Mouse (Mus musculus): ENCODE results near the gene Pde4a.
"Not testable (repeated sequence)": the region's sequence is repeated elsewhere in the genome, so short reads cannot be mapped to it uniquely, and the experiment has no call there.

The Pde4a gene

DNA sequence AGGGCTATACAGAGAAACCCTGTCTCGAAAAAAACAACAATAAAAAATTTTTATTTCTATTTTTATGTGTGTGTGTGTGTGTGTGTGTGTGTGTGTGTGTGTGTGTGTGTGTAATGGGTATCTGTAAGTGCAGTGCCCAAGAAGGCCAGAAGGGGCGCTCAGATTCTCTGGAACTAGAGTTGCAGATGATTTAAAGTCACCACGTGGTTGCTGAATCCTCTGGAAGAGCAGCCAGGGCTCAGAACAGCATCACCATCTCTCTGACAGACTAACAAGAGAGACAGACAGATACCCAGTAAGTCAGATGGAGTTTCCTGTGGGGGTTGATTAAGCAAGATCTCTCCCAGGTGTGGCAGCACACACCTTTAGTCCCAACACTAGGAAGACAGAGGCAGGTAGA, 54.3 kb downstream of the Pde4a start:
- DNase-seq (ENCODE audit: low spot score in 2 of 2) = no peak

DNA sequence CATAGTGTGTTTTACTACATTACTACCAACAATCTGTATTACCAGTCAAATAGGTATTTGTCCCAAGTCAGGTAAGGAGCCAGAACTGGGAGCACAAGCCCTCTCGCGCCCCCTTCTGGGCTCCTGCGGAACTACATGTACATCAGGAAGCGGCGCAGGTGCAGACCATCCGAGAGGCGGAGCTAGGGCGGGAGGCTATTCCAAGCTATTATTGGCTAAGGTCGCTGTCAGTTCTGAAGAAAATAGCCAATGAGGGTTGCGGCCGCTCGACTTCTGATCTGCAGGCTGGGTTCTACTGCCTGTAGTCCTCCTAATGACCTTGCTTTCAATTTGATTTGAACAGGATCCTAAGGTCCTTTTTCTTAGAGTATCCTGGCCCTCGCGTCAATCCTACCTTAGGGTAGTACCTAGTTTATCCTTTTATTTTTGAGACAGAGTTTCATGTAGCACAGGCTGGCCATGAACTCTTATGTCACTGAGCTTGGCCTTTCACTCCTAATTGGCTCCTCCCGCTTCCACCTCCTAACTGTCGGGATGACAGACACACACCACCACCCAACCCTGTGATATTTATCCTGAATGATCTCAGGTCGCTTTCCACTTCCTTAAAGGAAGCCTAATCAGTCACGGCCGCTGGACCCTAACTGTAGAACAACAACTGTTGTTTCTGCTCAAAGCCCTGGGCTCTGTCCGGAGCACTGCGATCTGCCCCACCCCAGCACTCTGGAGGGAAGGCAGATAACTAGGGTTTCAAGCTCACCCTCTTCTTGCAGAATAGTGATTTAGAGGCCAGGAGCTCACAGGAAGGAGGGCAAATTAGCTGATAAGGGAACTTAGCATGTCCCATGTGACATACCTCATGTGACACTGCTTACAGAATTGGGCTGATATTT, 55.2 kb downstream of the Pde4a start:
- DNase-seq (ENCODE audit: low spot score in 2 of 2) = peak; percentile 92 to 93

DNA sequence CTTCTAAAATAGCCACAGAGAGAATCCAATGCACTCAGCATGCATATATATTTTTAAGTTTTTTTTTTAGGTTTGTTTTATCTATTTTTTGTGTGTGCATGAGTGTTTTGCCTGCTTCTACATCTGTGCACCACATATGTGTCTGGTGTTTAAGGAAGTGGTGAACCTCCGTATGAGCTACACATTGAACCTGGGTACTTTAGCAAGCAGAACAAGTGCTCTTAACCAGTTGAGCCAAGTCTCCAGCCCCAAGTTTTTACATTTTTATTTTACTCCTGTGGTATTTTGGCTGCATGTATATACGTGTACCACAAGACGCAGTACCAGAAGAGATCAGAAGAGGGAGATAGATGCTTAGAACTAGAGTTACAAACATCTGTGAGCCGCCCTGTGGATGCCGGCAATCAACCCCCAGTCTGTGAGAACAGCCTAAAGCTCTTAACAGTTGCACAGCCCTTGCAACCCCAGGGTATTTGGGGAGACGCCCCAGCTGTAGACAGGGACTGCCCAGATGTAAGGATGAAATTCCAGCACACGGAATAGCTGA, 55.9 kb downstream of the Pde4a start:
- DNase-seq (ENCODE audit: low spot score in 2 of 2) = no peak

DNA sequence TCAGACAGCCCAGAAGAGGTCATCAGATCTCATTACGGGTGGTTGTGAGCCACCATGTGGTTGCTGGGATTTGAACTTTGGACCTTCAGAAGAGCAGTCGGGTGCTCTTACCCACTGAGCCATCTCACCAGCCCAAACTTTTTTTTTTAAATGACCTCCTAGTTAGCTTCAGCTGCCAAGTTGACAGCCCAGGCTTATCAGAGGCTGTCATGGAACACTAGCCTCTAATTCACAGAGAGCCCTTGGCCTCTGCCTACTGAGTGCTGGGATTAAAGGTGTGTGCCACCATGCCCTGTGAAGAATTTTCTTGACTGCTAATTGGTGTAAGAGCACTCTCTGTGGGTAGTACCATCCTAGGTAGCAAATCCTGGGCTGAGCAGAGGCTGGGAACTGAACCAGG, 58.0 kb downstream of the Pde4a start:
- not testable (repeated sequence) for DNase-seq (ENCODE audit: low spot score in 2 of 2)

DNA sequence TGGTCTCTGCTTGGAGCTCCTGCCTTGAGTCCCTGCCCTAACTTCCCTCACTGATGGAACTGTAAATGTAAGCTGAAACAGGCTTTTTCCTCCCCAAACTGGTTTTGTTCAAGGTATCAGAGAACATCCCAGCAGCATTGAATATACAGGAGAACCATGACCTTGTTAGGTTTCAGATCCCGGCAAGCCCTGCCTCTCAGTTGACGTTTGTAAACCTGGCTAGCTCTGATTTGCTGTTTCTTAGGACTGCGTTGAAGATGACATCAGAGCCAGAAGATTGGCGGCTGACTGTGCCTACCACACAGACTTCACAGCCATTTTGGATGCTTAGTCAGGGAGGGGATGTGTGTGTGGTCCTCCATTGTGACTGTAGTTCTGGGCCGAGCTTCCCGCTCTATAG, 58.4 kb downstream of the Pde4a start:
- no peak for DNase-seq (ENCODE audit: low spot score in 2 of 2)

DNA sequence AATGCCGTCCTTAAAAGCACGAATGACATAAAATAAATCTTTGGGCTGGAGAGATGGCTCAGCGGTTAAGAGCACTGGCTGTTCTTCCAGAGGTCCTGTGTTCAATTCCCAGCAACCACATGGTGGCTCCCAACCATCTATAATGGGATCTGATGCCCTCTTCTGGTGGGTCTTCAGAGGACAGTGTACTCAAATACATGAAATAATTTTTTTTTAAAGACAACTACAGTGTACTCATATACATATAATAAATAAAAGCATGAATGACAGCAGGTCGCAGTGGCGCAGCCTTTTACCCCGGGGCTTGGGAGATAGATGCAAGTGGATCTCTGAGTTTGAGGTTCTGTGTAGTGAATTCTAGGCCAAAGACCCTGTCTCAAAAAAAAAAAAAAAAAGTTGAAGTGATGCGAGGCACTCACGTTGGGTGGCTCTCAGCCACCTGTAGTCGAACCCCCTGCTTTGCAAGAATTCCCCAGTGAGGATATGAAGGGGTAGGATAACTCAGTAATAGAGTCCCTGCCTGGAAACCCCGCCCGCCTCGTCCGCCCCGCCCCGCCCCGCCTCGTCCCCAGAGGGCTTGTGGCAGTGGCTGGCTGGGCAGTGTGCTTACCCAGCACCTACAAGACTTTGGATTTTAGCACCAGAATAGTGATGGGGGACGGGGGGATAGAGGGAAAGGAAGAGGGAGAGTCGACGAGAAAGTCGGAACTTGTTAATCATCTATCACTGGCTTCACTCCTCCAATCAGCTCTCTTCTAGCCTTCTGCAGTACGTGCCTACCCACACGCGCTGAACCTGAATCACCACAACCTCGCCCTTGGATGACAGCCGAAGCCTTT, 59.3 kb downstream of the Pde4a start:
- no peak for DNase-seq (ENCODE audit: low spot score in 2 of 2)

DNA sequence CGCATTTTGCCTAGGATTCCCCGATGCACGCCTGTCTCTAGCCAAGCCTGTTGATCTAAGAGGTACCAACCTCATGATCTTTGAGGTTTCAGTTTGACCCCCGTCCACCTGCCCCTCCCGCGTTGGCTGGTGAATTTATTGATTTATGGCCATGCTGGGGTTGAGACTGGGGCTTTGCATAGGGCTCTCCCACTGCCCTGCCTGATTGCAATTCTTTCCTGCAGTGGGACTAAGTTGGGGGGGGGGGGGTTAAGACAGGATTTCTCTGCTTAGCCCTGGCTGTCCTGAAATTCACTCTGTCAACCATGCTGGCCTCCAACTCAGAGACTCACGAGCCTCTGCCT, 59.9 kb downstream of the Pde4a start:
- DNase-seq (ENCODE audit: low spot score in 2 of 2) = no peak

DNA sequence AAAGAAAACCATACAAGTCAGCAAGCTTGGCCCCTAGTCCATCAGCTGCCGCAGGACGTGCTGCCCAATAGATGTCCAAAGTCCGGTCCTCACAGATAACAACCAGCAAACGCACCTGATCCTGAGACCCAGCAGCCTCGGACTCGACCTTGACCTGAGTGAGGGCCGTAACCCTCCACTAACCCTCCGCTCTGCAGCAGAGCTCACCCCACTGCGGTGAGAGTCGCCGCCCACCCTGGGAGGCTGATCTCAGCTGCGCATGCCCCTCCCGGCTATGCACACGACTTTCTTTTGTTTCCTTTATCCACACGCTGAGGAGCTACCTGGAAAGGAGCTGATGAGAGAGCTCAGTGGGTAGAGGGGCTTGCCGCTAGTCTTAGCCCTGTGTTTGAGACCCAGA, 61.8 kb downstream of the Pde4a start:
- DNase-seq (ENCODE audit: low spot score in 2 of 2) = no peak

DNA sequence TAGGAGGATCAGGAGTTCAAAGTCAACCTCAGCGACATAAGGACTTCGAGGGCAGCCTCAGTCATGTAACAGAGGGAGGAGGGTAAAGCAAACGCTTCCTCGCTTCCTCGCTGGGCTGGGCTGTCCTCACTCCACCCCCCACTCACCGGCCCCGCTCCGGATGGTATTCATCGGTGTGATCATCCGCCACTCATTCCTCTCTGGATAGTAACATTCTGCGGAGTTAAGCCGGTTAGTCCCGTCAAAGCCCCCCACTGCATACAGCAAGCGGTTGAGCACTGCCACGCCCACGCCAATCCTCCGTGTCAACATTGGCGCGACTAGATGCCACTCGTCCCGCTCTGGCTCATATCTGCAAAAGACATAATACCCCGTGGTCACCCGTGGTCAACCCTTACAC, 66.0 kb downstream of the Pde4a start:
- no peak for DNase-seq (ENCODE audit: low spot score in 2 of 2)

DNA sequence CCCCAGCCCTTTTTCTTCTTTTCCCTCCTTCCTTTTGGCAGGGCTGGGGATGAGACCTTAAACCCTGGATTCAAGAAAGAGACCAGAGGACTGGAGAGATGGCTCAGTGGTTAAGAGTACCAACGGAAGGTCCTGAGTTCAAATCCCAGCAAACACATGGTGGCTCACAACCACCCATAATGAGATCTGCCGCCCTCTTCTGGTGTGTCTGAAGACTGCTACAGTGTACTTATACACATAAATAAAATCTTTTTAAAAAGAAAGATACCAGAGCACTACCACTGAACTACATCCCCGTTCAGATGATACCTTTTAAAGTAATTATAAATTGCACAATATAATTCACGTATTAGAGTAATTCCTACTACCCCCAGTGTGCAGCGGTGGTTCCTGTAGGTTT, 67.4 kb downstream of the Pde4a start:
- DNase-seq (ENCODE audit: low spot score in 2 of 2) = no peak

DNA sequence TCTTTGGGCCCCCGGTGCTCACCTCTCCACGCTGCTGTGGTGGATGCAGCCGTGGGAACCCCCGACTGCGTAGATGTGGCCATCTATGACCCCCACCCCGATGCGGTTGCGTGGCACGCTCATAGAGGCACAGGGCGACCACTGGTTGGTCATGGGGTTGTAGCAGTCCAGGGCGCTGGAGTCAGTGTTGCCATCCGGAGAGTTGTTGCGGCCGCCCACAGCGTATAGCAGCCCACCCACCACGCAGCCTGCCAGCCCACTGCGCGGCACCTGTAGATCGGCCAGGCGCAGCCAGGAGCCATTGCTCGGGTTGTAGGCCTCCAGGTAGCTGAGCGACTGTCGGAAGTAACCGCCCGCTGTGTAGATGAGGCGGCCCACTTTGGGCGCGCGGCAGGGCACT, 67.9 kb downstream of the Pde4a start:
- DNase-seq (ENCODE audit: low spot score in 2 of 2) = no peak

DNA sequence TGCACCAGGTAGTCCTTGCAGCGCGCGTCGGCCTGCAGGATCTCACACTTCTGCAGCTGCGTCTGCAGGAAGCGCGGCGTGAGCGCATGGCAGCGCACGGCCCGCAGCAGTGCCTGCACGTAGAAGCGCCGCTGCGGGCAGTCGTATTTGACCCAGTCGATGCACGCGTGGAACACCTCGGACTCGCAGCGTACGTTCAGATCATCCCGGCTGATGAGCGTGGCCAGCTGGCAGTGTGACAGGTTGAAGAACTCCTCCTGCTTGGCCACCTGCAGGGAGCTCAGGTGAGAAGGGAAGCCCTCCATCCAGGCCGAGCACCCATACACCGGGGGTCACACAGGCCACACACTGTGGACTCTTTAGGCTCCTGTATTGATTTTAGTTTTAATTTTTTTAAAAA, 68.3 kb downstream of the Pde4a start:
- DNase-seq (ENCODE audit: low spot score in 2 of 2) = no peak

DNA sequence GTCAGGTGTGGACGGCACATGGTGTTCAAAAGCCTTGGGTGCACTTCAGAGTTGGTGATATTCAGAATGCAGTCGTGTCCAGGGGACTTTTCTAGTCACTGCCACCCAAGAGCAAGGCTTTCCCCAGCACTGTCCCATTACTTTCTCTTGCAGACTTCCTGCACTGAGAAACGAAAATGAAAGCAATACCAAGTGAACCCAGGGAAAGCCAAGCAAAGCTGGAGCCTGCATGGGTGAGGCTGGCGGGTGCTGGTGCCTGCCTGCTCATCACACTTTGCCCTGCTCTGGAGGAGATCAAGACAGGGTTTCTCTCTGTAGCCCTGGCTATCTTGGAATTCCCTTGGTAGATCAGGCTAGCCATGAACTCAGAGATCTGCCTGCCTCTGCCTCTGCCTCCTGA, 69.8 kb downstream of the Pde4a start:
- DNase-seq (ENCODE audit: low spot score in 2 of 2) = no peak

DNA sequence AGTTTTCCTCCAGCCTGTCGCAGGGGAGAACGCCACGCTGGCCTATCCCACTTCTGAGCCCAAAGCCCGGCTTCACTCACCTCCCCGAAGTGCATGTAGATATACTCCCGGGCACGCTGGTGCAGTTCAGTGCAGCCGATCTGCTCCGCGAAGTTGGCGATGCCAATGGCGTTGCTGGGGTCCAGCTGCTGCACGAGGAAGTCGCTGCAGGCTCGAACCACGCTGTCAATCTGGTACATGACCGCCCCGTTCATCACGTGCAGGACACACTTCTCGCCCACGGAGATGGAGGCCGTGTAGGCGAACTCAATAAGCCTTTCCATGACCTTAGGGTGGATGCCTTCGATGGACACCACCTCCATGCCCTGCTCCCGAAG, 71.5 kb downstream of the Pde4a start:
- DNase-seq (ENCODE audit: low spot score in 2 of 2) = no peak

DNA sequence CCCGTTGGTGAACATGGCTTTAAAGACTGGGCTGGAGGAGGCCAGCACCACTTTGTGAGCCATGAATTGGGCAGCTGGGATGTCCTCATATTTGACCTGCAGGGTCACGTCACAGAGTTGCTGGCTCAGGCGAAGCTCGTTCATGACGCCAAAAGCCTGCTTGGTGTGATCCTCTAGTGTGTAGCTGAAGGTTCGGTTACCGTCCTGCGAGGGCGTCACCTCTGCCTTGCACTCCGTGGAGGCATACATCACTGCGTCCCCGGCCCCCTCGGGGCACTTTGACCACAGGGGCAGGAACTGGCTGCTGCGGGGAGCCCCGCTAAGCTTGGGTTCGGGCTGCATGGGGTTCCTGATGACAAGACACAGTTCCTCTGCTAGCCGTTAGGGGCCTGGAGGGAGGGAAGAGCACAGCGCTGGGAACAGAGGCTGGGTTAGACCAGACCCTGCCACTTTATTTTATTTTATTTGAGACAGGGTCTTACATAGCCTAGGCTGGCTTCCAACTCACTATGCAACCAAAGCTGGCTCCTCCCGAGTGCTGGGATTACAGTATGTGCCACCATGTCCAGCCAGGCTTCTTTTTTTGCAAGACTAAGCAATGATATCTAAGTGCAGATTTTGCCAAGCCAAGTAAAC, 72.0 kb downstream of the Pde4a start:
- peak; percentile 42 to 52 for DNase-seq (ENCODE audit: low spot score in 2 of 2)

DNA sequence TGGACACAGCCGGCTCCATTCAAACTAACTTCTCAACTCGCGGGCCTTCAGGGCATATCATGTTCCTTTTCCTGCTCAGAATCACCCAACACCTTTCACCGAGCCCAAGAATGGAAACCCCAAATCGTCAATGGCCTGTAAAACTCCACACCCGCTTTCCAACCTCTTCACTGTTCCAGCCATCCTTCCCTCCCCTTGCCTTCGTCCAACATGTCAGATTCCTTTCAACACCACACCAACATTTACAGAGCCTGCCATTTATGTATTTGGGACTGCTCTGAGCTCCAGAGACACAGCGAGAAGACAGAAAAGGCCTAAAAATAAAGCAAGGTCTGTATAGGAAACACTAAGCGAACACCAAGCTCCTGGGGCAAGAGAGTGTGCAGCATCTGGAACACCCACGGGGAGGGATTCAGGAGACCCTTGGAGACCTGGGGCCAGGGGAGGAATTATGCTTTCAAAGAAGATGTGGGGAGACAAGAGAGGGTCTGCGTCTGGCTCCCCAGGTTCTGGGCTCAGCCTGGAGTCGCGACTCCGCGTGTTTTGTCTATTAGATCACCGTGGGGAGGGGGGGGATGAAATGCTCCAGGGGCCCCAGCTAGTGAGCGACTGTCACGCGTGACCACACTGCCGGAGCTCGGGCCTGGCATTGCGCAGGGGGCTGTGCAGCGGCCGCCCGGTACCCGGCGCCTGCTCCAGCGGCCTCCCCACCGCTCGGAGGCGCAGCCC, 72.7 kb downstream of the Pde4a start:
- DNase-seq (ENCODE audit: low spot score in 2 of 2) = no peak

DNA sequence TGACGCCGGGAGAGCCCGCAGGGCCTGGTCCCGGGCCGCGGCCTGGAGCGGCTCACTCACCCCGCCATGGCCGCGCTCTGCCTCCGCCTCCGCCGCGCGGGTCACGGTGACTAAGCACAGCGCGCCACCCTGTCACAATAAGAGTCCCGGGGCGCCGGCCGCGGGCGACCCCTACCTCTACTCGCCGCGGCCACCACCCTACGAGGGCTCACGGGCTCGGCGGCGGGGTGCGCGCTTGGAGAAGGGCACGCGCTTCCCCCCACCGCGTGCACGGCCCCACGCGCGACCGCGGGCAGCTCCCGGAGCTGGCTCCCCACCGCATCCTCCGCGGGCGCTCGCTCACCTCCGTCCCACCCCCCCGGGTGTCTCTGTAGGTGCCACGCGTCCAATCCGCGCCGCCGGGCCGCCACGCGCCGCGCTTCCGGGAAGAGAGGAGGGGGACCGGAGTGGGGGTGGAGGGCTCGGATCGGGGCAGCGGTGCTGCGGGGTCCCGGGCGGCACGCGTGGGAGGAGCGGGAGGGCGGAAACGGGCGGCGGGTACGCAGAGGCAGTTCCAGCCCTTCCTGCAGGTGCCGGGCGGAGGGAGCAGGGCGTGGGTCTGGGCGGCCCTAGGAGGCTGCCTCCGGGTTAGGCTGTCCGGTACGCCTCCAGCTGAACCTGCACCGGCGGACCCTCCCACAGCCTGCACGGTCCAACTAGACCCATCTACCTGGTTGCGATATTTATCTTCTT, 73.4 kb downstream of the Pde4a start, which contains the start of gene Keap1:
Gene Keap1, minus strand, starts transcription at position 629 of the 732 bp plus-strand sequence.
- DNase-seq (ENCODE audit: low spot score in 2 of 2) = peak; percentile 75 to 84

DNA sequence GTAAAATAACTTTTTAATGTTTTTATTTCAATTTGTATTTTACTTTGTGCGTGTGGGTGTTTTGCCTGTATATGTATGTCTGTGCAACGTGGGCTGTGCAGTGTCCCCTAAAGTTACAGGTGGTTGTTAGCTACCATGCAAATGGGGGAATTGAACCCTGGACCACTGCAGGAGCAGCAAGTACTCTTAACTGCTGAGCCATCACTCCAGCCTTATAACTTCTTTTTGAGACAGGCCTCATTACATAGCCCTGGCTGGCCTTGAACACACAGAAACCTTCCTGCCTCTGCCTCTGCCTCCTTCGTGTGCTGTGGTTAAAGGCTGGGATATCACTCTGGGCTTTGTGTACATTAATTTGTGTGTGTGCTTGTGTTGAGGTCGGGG, 73.9 kb downstream of the Pde4a start:
- DNase-seq (ENCODE audit: low spot score in 2 of 2) = no peak

DNA sequence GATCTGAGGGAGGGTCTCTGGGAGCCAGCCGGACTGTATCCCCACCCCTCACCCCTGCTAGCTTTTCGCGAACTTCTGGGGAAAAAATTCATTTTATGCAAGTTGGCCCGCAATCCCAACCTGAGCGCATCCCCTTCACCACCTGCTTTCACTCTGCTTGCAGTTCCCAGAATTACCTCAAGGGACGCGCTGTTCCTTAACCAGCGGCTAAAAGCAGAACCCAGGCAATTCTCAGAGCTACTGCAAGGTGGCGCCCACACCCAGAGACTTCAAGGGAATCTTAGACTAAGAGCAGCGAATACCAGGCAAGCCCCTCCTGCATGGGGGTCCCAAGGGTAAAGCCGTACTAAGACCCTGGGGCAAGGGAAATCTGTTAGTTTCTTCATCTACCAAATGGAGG, 75.8 kb downstream of the Pde4a start:
- DNase-seq (ENCODE audit: low spot score in 2 of 2) = peak; percentile 76 to 86

DNA sequence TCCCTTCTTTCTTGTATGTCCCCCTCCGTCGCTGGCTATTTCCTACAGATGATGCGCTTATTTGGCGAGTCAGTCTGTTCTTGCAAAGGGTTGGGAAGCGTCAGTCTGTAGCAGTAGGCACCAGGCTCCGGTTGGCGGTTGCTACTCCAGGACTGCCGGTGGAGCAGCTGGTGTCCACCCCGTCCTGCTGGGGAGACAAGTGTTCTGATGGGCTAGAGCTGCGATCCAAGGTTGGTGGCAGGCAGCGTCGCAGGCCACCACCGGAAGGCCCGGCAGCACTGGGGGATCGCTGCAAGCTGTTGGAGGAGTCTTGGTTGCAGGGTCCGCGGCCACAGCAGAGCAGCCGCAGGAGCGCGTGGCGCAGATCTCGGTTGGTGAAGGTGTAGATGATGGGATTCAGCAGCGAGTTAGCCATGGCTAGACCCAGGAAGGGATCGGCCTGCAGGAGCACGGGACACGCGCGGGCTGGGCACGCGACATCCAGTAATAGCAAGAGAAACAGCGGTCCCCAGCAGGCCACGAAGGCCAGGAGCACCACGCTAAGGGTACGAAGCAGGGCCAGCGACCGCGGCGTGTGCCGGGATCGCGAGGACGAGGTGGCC, 78.4 kb downstream of the Pde4a start:
- no peak for DNase-seq (ENCODE audit: low spot score in 2 of 2)

All from spleen, postnatal 14 days (tissue).